Mouse (Mus musculus): ENCODE results near the gene Acad9. TPM values are rescaled to one million over a fixed set of nuclear protein-coding genes. Genes with fewer than 3 reads are reported as not detected.

Acad9 gene
- polyA plus RNA-seq, 1 experiment from 2014 or later: 98.1 TPM

- Histone ChIP-seq H3K9ac (replicated peaks) (no peak overlapping the region), H3K4me2 (no peak overlapping the region), H3K4me3 (replicated peaks) (no peak overlapping the region), H3K4me1 (replicated peaks) (peaks cover 15% of the 10 kb centered on the region), H3K9me3 (no peaks in the 10 kb centered on the region), H3K36me3 (peaks cover 18% of the 10 kb centered on the region), H3K27me3 (no peaks in the 10 kb centered on the region), H3K27ac (no peak overlapping the region)
- ATAC-seq (ENCODE audit: insufficient number of reproducible peaks, insufficient read depth, low FRiP score, low TSS enrichment, low read depth): no peak
- 88% methylated on average over 6 of the region's 6 CpGs for WGBS
These were observed 2.0 kb downstream of the Acad9 start for GRCm38 (mm10) chr3:36067731-36068130.

GRCm38 (mm10) chr3:36070436-36070835, 4.7 kb downstream of the Acad9 start:
- H3K27ac ChIP-seq: no peak overlapping the region
- H3K9ac ChIP-seq (replicated peaks): no peak overlapping the region
- no peaks in the 10 kb centered on the region for H3K27me3 ChIP-seq
- ATAC-seq (ENCODE audit: insufficient number of reproducible peaks, insufficient read depth, low FRiP score, low TSS enrichment, low read depth): no peak
- peaks cover 15% of the 10 kb centered on the region for H3K4me1 ChIP-seq (replicated peaks)
- H3K4me3 ChIP-seq (replicated peaks): no peak overlapping the region
- 94% methylated on average over 4 of the region's 4 CpGs for WGBS
- H3K36me3 ChIP-seq: peaks cover 39% of the 10 kb centered on the region
- H3K4me2 ChIP-seq: no peak overlapping the region
- no peaks in the 10 kb centered on the region for H3K9me3 ChIP-seq

GRCm38 (mm10) chr3:36071047-36071446, 5.3 kb downstream of the Acad9 start:
- no peak for ATAC-seq (ENCODE audit: insufficient number of reproducible peaks, insufficient read depth, low FRiP score, low TSS enrichment, low read depth)
- Histone ChIP-seq H3K4me2 (no peak overlapping the region), H3K4me3 (replicated peaks) (no peak overlapping the region), H3K9ac (replicated peaks) (no peak overlapping the region), H3K9me3 (no peaks in the 10 kb centered on the region), H3K4me1 (replicated peaks) (peaks cover 15% of the 10 kb centered on the region), H3K27ac (no peak overlapping the region), H3K27me3 (no peaks in the 10 kb centered on the region), H3K36me3 (peaks cover 45% of the 10 kb centered on the region)
- WGBS: 92% methylated on average over 5 of the region's 5 CpGs

GRCm38 (mm10) chr3:36074231-36074630, 8.5 kb downstream of the Acad9 start:
- Histone ChIP-seq H3K4me2 (no peak overlapping the region), H3K36me3 (peaks cover 77% of the 10 kb centered on the region), H3K9me3 (no peaks in the 10 kb centered on the region), H3K27ac (no peak overlapping the region), H3K9ac (replicated peaks) (no peak overlapping the region), H3K4me1 (replicated peaks) (no peaks in the 10 kb centered on the region), H3K27me3 (no peaks in the 10 kb centered on the region), H3K4me3 (replicated peaks) (no peak overlapping the region)
- 94% methylated on average over 6 of the region's 6 CpGs for WGBS
- no peak for ATAC-seq (ENCODE audit: insufficient number of reproducible peaks, insufficient read depth, low FRiP score, low TSS enrichment, low read depth)

GRCm38 (mm10) chr3:36075466-36075865, 9.7 kb downstream of the Acad9 start:
- H3K4me1 ChIP-seq (replicated peaks): no peaks in the 10 kb centered on the region
- no peaks in the 10 kb centered on the region for H3K27me3 ChIP-seq
- no peak overlapping the region for H3K9ac ChIP-seq (replicated peaks)
- no peak for ATAC-seq (ENCODE audit: insufficient number of reproducible peaks, insufficient read depth, low FRiP score, low TSS enrichment, low read depth)
- no peak overlapping the region for H3K27ac ChIP-seq
- H3K9me3 ChIP-seq: no peaks in the 10 kb centered on the region
- H3K4me3 ChIP-seq (replicated peaks): no peak overlapping the region
- no peak overlapping the region for H3K4me2 ChIP-seq
- WGBS: 93% methylated on average over 6 of the region's 6 CpGs
- H3K36me3 ChIP-seq: peaks cover 81% of the 10 kb centered on the region

GRCm38 (mm10) chr3:36077386-36077785, 11.6 kb downstream of the Acad9 start:
- H3K9me3 ChIP-seq: no peaks in the 10 kb centered on the region
- no peak overlapping the region for H3K27ac ChIP-seq
- no peaks in the 10 kb centered on the region for H3K27me3 ChIP-seq
- no peak overlapping the region for H3K4me3 ChIP-seq (replicated peaks)
- ATAC-seq (ENCODE audit: insufficient number of reproducible peaks, insufficient read depth, low FRiP score, low TSS enrichment, low read depth): no peak
- H3K4me2 ChIP-seq: no peak overlapping the region
- WGBS: 91% methylated on average over 3 of the region's 3 CpGs
- no peak overlapping the region for H3K9ac ChIP-seq (replicated peaks)
- H3K36me3 ChIP-seq: peaks cover 89% of the 10 kb centered on the region
- no peaks in the 10 kb centered on the region for H3K4me1 ChIP-seq (replicated peaks)

GRCm38 (mm10) chr3:36079886-36080285, 14.1 kb downstream of the Acad9 start:
- Histone ChIP-seq H3K9ac (replicated peaks) (no peak overlapping the region), H3K27ac (no peak overlapping the region), H3K27me3 (no peaks in the 10 kb centered on the region), H3K36me3 (peaks cover 90% of the 10 kb centered on the region), H3K4me2 (no peak overlapping the region), H3K9me3 (no peaks in the 10 kb centered on the region), H3K4me1 (replicated peaks) (no peaks in the 10 kb centered on the region), H3K4me3 (replicated peaks) (no peak overlapping the region)
- no peak for ATAC-seq (ENCODE audit: insufficient number of reproducible peaks, insufficient read depth, low FRiP score, low TSS enrichment, low read depth)
- 95% methylated on average over 5 of the region's 5 CpGs for WGBS

GRCm38 (mm10) chr3:36080741-36081140, 15.0 kb downstream of the Acad9 start:
- 86% methylated on average over 5 of the region's 5 CpGs for WGBS
- Histone ChIP-seq H3K27ac (no peak overlapping the region), H3K9me3 (no peaks in the 10 kb centered on the region), H3K4me3 (replicated peaks) (no peak overlapping the region), H3K27me3 (no peaks in the 10 kb centered on the region), H3K9ac (replicated peaks) (no peak overlapping the region), H3K36me3 (peaks cover 90% of the 10 kb centered on the region), H3K4me1 (replicated peaks) (no peaks in the 10 kb centered on the region), H3K4me2 (no peak overlapping the region)
- no peak for ATAC-seq (ENCODE audit: insufficient number of reproducible peaks, insufficient read depth, low FRiP score, low TSS enrichment, low read depth)

GRCm38 (mm10) chr3:36082843-36083242, 17.1 kb downstream of the Acad9 start:
- Histone ChIP-seq H3K4me2 (no peak overlapping the region), H3K27ac (no peak overlapping the region), H3K9me3 (no peaks in the 10 kb centered on the region), H3K27me3 (no peaks in the 10 kb centered on the region), H3K4me3 (replicated peaks) (no peak overlapping the region), H3K9ac (replicated peaks) (no peak overlapping the region), H3K4me1 (replicated peaks) (no peaks in the 10 kb centered on the region), H3K36me3 (peaks cover 90% of the 10 kb centered on the region)
- ATAC-seq (ENCODE audit: insufficient number of reproducible peaks, insufficient read depth, low FRiP score, low TSS enrichment, low read depth): no peak
- WGBS: 98% methylated on average over 4 of the region's 4 CpGs

- Histone ChIP-seq H3K9ac (replicated peaks) (no peak overlapping the region), H3K4me3 (replicated peaks) (no peak overlapping the region), H3K36me3 (peaks cover 90% of the 10 kb centered on the region), H3K4me1 (replicated peaks) (no peaks in the 10 kb centered on the region), H3K9me3 (no peaks in the 10 kb centered on the region), H3K4me2 (no peak overlapping the region), H3K27me3 (no peaks in the 10 kb centered on the region), H3K27ac (no peak overlapping the region)
- ATAC-seq (ENCODE audit: insufficient number of reproducible peaks, insufficient read depth, low FRiP score, low TSS enrichment, low read depth): no peak
- 93% methylated on average over 7 of the region's 7 CpGs for WGBS
These were observed 17.6 kb downstream of the Acad9 start for GRCm38 (mm10) chr3:36083381-36083780.

GRCm38 (mm10) chr3:36085394-36085793, 19.6 kb downstream of the Acad9 start:
- Histone ChIP-seq H3K4me1 (replicated peaks) (no peaks in the 10 kb centered on the region), H3K4me2 (no peak overlapping the region), H3K27ac (no peak overlapping the region), H3K27me3 (no peaks in the 10 kb centered on the region), H3K9me3 (no peaks in the 10 kb centered on the region), H3K9ac (replicated peaks) (no peak overlapping the region), H3K36me3 (peaks cover 91% of the 10 kb centered on the region), H3K4me3 (replicated peaks) (no peak overlapping the region)
- 91% methylated on average over 5 of the region's 5 CpGs for WGBS
- ATAC-seq (ENCODE audit: insufficient number of reproducible peaks, insufficient read depth, low FRiP score, low TSS enrichment, low read depth): no peak

- H3K36me3 ChIP-seq: peaks cover 85% of the 10 kb centered on the region
- H3K27ac ChIP-seq: no peak overlapping the region
- no peak for ATAC-seq (ENCODE audit: insufficient number of reproducible peaks, insufficient read depth, low FRiP score, low TSS enrichment, low read depth)
- no peak overlapping the region for H3K4me2 ChIP-seq
- H3K9ac ChIP-seq (replicated peaks): no peak overlapping the region
- no peak overlapping the region for H3K4me3 ChIP-seq (replicated peaks)
- H3K27me3 ChIP-seq: no peaks in the 10 kb centered on the region
- WGBS: 92% methylated on average over 9 of the region's 9 CpGs
- H3K9me3 ChIP-seq: no peaks in the 10 kb centered on the region
- H3K4me1 ChIP-seq (replicated peaks): no peaks in the 10 kb centered on the region
These were observed 21.8 kb downstream of the Acad9 start for GRCm38 (mm10) chr3:36087591-36087990.

Measured in limb, embryonic 12.5 days (tissue).